Mouse (Mus musculus): ENCODE measurements around the gene D11Wsu47e.

Gene D11Wsu47e

DNA sequence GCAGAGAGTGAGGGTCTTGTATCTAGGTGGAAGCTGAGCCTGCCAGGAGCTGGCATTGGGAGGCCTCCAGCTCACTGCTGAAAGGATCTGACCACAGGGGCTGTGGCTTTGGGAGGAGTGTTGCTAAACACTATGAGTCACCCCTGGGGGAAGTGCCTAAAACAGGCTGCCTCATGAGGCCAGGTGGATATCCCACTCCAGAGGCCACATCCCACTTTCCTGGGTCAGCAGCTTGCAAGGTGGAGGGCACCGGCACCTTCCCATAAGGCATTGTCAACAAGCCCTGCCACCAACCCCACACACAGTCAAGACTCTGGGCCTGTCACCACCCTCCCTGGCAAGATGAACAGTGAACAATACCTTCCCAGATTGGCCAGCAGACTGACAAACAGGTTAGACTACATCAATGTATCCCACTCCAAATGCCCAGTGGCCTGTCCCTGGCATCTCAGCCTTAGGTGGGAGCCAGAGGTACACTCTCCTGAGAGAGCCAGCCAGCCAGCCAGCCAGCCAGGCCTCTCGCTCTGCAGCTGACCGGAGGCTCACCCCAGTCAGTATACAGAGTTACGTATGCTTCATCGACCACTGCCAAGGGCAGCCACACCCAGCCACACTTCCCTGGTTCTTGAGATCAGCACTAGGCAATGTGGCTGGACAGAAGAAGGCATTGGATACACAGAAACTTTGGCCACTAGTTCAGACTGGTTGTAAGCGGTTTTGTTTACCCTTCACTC is 49.6 kb downstream of the D11Wsu47e start:
- DNase-seq (ENCODE audit: low read depth, low spot score) = no peak

DNA sequence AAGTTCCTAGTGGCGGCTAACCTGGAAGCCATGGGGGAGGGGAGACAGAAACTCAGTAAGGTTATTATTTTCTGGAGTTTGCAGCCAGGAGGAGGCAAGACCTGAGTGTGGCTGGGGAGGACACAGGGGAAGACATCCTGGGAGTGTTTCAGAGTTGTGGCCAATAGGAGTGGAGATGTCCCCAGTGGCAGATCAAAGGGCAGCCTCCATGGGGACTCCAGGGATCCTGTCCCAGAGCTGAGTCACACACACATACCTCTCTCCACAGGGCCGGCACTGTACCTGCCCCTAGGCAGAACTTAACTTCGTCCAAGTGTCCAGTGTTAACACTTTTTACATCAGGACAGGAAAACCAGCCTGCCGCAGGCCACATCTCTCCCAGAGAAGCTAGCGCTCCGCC is 50.9 kb downstream of the D11Wsu47e start:
- no peak for DNase-seq (ENCODE audit: low read depth, low spot score)

DNA sequence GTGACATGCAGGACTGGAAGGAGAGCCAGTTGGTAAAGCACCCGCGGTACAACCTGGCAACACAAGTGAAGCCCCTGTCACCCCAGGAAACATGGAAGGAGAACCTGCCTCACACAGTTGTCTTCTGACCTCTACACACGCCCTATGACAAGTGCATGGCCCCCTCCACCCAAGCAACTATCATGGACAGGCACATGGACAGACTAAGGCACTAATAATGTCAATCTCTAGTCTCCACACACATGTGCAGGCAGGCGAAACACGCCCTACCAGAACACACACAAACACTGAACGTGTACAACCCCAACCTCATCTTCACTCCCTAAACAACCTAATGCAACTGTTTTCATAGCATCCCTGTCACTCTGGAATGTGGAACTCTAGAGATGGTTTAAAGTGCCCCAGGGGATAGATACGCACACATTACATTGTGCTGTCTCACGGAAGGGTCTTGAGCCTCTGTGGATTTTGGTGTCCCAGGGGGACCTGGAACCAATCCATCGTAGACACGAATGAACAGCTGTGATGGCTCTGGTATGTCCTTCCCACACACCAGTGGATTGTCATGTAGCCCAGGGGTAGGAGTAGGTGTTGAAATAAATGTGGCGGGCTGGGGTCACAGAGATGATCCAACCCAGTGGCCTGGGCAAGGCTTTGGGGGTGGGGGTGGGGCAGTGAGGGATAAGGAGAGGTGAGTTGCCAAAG is 52.8 kb downstream of the D11Wsu47e start:
- DNase-seq (ENCODE audit: low read depth, low spot score) = peak; percentile 60

DNA sequence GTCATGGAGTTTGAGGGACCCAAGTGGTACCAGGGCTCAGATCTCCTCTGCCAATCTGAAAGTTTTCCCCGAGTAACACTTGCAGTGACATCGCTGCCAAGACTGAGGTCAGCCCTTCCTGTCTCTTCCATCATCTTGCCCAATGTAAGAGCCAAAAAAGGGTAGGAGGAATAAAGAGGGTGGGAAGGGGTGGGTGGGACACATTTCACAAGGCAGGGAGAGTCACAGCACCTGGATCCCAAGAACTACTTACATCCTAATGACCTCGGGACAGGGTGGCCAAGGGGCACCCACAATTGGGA is 53.3 kb downstream of the D11Wsu47e start:
- no peak for DNase-seq (ENCODE audit: low read depth, low spot score)

DNA sequence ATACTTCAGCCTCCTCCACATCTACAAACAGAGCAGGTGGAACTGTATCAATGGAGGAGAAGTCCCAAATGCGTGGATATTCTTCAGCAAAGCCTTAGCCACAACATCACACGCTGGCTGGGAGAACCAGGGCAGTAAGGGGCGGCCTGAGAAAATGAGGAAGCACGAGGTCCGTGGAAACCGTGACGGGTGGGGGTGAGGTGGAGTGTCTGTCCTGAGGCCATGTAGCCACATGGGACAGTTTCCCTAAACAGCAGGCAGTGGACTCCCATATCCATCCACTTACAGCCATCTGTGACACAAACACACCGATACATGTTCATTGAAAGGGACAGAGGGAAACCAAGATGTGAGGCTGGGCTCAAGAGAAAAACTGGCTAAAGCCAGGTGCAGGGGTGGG is 53.7 kb downstream of the D11Wsu47e start:
- DNase-seq (ENCODE audit: low read depth, low spot score) = no peak

GRCm38 (mm10) chr11:113739213-113739612 is 55.0 kb downstream of the D11Wsu47e start:
- DNase-seq (ENCODE audit: low read depth, low spot score) = no peak

GRCm38 (mm10) chr11:113740100-113740499 is 55.9 kb downstream of the D11Wsu47e start:
- DNase-seq (ENCODE audit: low read depth, low spot score) = no peak

- DNase-seq (ENCODE audit: low read depth, low spot score) = no peak
Observed at GRCm38 (mm10) chr11:113742998-113743397, 58.8 kb downstream of the D11Wsu47e start.

Measured in mesoderm, embryonic 11.5 days (tissue).